Mouse (Mus musculus) thymus, adult 2 months (tissue): ENCODE results near the gene E130309D02Rik. TPM values are rescaled to one million over a fixed set of nuclear protein-coding genes. Genes with fewer than 3 reads are reported as not detected.

Experiments
- DNase-seq: peaks from one replicate; pipeline ENCODE4 v3.0.0; 2021
- H3K27ac ChIP-seq: fragments of 200-500 bp; 2 replicates; pipeline ENCODE4 v1.5.1; 2012; ENCODE audit warnings: low read length, control low read depth; ENCODE audit not compliant: control insufficient read depth, insufficient read depth
- H3K27me3 ChIP-seq: fragments of 200-500 bp; 2 replicates; pipeline ENCODE4 v1.6.1; 2012; ENCODE audit warnings: mild to moderate bottlenecking, low read length, moderate library complexity, mixed read lengths; ENCODE audit not compliant: control insufficient read depth, insufficient read depth
- H3K36me3 ChIP-seq: fragments of 200-500 bp; 2 replicates; pipeline ENCODE4 v1.6.1; 2012; ENCODE audit warnings: mild to moderate bottlenecking, low read length, moderate library complexity; ENCODE audit not compliant: control insufficient read depth, insufficient read depth
- H3K4me1 ChIP-seq: fragments of 200-500 bp; replicated peaks from 2 replicates; pipeline ENCODE4 v1.6.1; 2012; ENCODE audit warnings: low read length; ENCODE audit not compliant: control insufficient read depth, insufficient read depth
- H3K4me3 ChIP-seq: fragments of 200-500 bp; 2 replicates; pipeline ENCODE4 v1.5.1; 2012; ENCODE audit warnings: mild to moderate bottlenecking, low read length, control low read depth, moderate library complexity; ENCODE audit not compliant: control insufficient read depth, insufficient read depth
- CTCF ChIP-seq: fragments of 200-500 bp; IDR thresholded peaks from 2 replicates; pipeline ENCODE4 v1.5.1; 2012; ENCODE audit warnings: mild to moderate bottlenecking, control low read depth, low read length, moderate library complexity, borderline replicate concordance; ENCODE audit not compliant: control insufficient read depth, poor library complexity, insufficient read depth; ENCODE audit errors: extremely low read depth
- POLR2A ChIP-seq: fragments of 200-500 bp; IDR thresholded peaks from 2 replicates; pipeline ENCODE4 v1.6.1; 2012; ENCODE audit warnings: mild to moderate bottlenecking, low read length, control low read depth, moderate library complexity; ENCODE audit not compliant: control insufficient read depth, poor library complexity, insufficient read depth; ENCODE audit errors: extremely low read depth
- WGBS: fragments of 180-500 bp; shearing (Covaris S2); methylation state at CpG from one replicate; pipeline ENCODE4 v1.1.7; 2018; 5-methylcytosine and 5-hydroxymethylcytosine counted together
- polyA plus RNA-seq: library from polyadenylated mRNA; depleted of rRNA; stranded (reverse); fragments of >200 nt; gene quantifications from 2 replicates; pipeline ENCODE4 v1.2.3, GENCODE M21; 2012; rRNA removed

E130309D02Rik gene
- polyA plus RNA-seq, 1 experiment = 65.3 TPM

GRCm38 (mm10) chr5:143253881-143254486 lies 61.2 kb downstream of the E130309D02Rik start:
- no peak overlapping the region for H3K4me3 ChIP-seq
- DNase-seq = no peak
- WGBS = 10% methylated on average over 81 of the region's 81 CpGs
- no peak for TF ChIP-seq CTCF
- TF ChIP-seq POLR2A = no peak
- H3K27ac ChIP-seq = no peak overlapping the region
- H3K4me1 ChIP-seq = no peaks in the 10 kb centered on the region; the same call in 1 of the 2 replicates
- H3K36me3 ChIP-seq = no peaks in the 10 kb centered on the region
- peaks cover 14% of the 10 kb centered on the region; the same call in 1 of the 2 replicates for H3K27me3 ChIP-seq

GRCm38 (mm10) chr5:143253186-143253880 lies 61.8 kb downstream of the E130309D02Rik start:
- Histone ChIP-seq H3K4me3 (no peak overlapping the region), H3K4me1 (no peaks in the 10 kb centered on the region; the same call in 1 of the 2 replicates), H3K36me3 (no peaks in the 10 kb centered on the region), H3K27me3 (peaks cover 14% of the 10 kb centered on the region; the same call in 1 of the 2 replicates), H3K27ac (no peak overlapping the region)
- 7% methylated on average over 103 of the region's 103 CpGs for WGBS
- TF ChIP-seq POLR2A (no peak), CTCF (no peak)
- DNase-seq = no peak

DNA sequence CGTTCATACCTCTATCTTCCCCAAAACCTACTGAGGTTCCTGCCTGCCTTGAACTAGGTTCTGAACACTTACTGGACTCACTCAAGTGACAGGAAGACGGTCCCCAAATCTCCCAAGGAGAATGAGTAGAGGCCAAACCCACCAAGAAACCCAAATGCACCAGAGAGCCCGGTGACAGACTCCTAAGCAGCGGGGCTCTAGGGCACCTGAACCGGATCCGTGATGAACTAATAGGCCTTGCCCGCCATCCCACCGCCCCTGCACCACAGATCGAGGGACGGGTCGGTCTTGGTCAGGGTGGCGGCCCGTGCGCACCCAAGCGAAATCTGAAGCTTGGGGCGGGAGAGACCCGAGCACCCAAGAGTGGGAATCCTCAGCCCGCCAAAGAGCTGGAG lies 62.4 kb downstream of the E130309D02Rik start:
- no peak overlapping the region for H3K27ac ChIP-seq
- no peak for TF ChIP-seq POLR2A
- TF ChIP-seq CTCF = no peak
- H3K4me3 ChIP-seq = no peak overlapping the region
- no peaks in the 10 kb centered on the region; the same call in 1 of the 2 replicates for H3K4me1 ChIP-seq
- H3K27me3 ChIP-seq = peaks cover 14% of the 10 kb centered on the region; the same call in 1 of the 2 replicates
- WGBS = 38% methylated on average over 18 of the region's 18 CpGs
- no peaks in the 10 kb centered on the region for H3K36me3 ChIP-seq
- DNase-seq = no peak

DNA sequence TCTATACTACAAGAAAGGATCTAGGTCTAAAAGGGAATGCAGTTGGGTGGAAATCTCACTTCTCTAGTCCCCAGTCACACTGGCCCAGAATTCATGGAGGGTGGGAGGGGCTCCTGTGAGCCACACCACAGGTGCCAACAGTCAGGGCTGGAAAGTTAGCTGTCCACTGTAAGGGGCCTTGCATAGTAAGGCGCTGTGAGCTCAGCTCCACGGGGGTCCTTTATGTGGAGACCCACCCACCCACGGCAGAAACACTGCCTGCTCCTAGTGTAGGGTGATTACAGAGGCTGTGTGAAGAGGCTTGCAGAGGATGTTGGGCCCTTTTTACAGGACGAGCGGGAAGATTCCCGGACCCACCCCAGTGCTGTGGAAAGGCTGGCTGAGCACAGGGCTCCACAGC lies 63.1 kb downstream of the E130309D02Rik start:
- H3K27ac ChIP-seq = no peak overlapping the region
- H3K36me3 ChIP-seq = no peaks in the 10 kb centered on the region
- TF ChIP-seq POLR2A = no peak
- no peak for TF ChIP-seq CTCF
- H3K4me3 ChIP-seq = no peak overlapping the region
- H3K4me1 ChIP-seq = no peaks in the 10 kb centered on the region; the same call in 1 of the 2 replicates
- H3K27me3 ChIP-seq = peaks cover 14% of the 10 kb centered on the region; the same call in 1 of the 2 replicates
- no peak for DNase-seq
- WGBS = 65% methylated on average over 6 of the region's 6 CpGs

Other genes with a start within 250 kb of the E130309D02Rik start
- 16.1 and 17.6 TPM in 2 replicates for gene Rnf216, start 202.4 kb downstream of the E130309D02Rik start, polyA plus RNA-seq
- not detected in 2 replicates for gene Olfr718-ps1, start 167.8 kb downstream of the E130309D02Rik start, polyA plus RNA-seq
- 6.4 and 7.5 TPM in 2 replicates for gene Rbak, start 134.6 kb downstream of the E130309D02Rik start, polyA plus RNA-seq
- gene Spdye4b, start 134.3 kb downstream of the E130309D02Rik start, polyA plus RNA-seq = 0.08 TPM in 1 of 2 replicates, not detected in the other
- not detected in 2 replicates for gene Spdye4a, start 88.5 kb downstream of the E130309D02Rik start, polyA plus RNA-seq
- 24.8 and 32.9 TPM in 2 replicates for gene Zfp12, start 80.2 kb downstream of the E130309D02Rik start, polyA plus RNA-seq
- 3.6 and 4.0 TPM in 2 replicates for gene Zfp316, start 45.3 kb downstream of the E130309D02Rik start, polyA plus RNA-seq
- gene Zfp853, start 21.7 kb downstream of the E130309D02Rik start, polyA plus RNA-seq = 0.96 and 1.0 TPM in 2 replicates
- gene Zdhhc4, start 13.9 kb upstream of the E130309D02Rik start, polyA plus RNA-seq = 117 and 118 TPM in 2 replicates
- 0.06 and 0.26 TPM in 2 replicates for gene Grid2ip, start 42.0 kb upstream of the E130309D02Rik start, polyA plus RNA-seq
- 60.9 and 61.6 TPM in 2 replicates for gene Kdelr2, start 88.5 kb upstream of the E130309D02Rik start, polyA plus RNA-seq
- 10.8 and 11.3 TPM in 2 replicates for gene Daglb, start 149.2 kb upstream of the E130309D02Rik start, polyA plus RNA-seq
- gene Rac1, start 212.7 kb upstream of the E130309D02Rik start, polyA plus RNA-seq = 274 and 275 TPM in 2 replicates